Mouse (Mus musculus) kidney, embryonic 15.5 days (tissue): ENCODE results near the gene E2f6. TPM values are rescaled to one million over a fixed set of nuclear protein-coding genes. Genes with fewer than 3 reads are reported as not detected.

Experiments
- ATAC-seq: fragments of 200-750 bp; cut with Nextera tagmentation; replicated peaks from 2 replicates; pipeline ENCODE4 v1.8.0; 2017; ENCODE audit warnings: moderate TSS enrichment; ENCODE audit not compliant: low FRiP score
- H3K27ac ChIP-seq: fragments of 300-500 bp; sonication (generic); 2 replicates; pipeline ENCODE4 v1.5.1; 2015; ENCODE audit warnings: mild to moderate bottlenecking, inconsistent platforms
- H3K27me3 ChIP-seq: fragments of 300-500 bp; sonication (generic); 2 replicates; pipeline ENCODE4 v1.6.1; 2015; ENCODE audit warnings: inconsistent platforms
- H3K36me3 ChIP-seq: fragments of 300-500 bp; sonication (generic); 2 replicates; pipeline ENCODE4 v1.6.1; 2015; ENCODE audit warnings: inconsistent platforms
- H3K4me1 ChIP-seq: fragments of 300-500 bp; sonication (generic); 2 replicates; pipeline ENCODE4 v1.6.1; 2015; ENCODE audit warnings: inconsistent platforms
- H3K4me2 ChIP-seq: fragments of 300-500 bp; sonication (generic); 2 replicates; pipeline ENCODE4 v1.6.1; 2015; ENCODE audit warnings: moderate library complexity, mild to moderate bottlenecking, inconsistent platforms
- H3K4me3 ChIP-seq: fragments of 300-500 bp; sonication (generic); replicated peaks from 2 replicates; pipeline ENCODE4 v1.5.1; 2015; ENCODE audit warnings: mild to moderate bottlenecking, inconsistent platforms
- H3K9ac ChIP-seq: fragments of 300-500 bp; sonication (generic); 2 replicates; pipeline ENCODE4 v1.6.1; 2015; ENCODE audit warnings: mild to moderate bottlenecking, inconsistent platforms
- H3K9me3 ChIP-seq: fragments of 300-500 bp; sonication (generic); replicated peaks from 2 replicates; pipeline ENCODE4 v1.6.1; 2016; ENCODE audit warnings: inconsistent platforms
- WGBS: fragments of 180-500 bp; shearing (Covaris S2); methylation state at CpG from one replicate; pipeline ENCODE4 v1.1.7; 2015; ENCODE audit warnings: mixed read lengths; 5-methylcytosine and 5-hydroxymethylcytosine counted together
- polyA plus RNA-seq: library from polyadenylated mRNA; unstranded; fragments of >200 nt; fragmentation: Nextera tagmentation; extraction: Ambion mirVana; gene quantifications from 2 replicates; pipeline ENCODE4 v1.2.1, GENCODE M21; 2015

The E2f6 gene
- polyA plus RNA-seq, 1 experiment from 2014 or later: 46.5 TPM

DNA sequence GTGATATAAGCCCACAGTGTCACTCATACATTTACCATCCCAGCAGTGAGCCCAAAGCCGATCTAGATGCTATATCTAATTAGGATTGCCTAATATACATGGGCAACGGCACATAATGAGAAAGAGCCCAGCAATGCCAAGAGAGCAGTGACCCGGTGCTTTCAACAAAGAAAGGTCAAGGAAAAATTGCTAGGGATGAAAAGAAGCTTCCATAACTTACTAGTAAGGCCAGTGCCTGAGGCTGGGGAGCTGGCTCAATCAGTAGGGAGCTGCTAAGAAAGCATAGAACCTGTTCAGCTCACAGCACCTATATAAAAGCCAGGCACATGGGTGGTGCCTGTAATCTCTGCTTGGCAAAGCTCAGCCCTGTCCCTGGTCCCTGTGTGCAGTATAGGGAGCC lies 30.4 kb upstream of the E2f6 start:
- no peak overlapping the region for H3K9ac ChIP-seq
- no peaks in the 10 kb centered on the region for H3K36me3 ChIP-seq
- no peak overlapping the region for H3K27ac ChIP-seq
- no peak overlapping the region for H3K4me2 ChIP-seq
- no peak overlapping the region for H3K4me3 ChIP-seq
- peaks cover 9% of the 10 kb centered on the region for H3K4me1 ChIP-seq
- H3K27me3 ChIP-seq: no peaks in the 10 kb centered on the region
- WGBS: 76% methylated on average over 3 of the region's 3 CpGs
- no peak for ATAC-seq
- no peaks in the 10 kb centered on the region for H3K9me3 ChIP-seq

- Histone ChIP-seq H3K4me3 (no peak overlapping the region), H3K27me3 (no peaks in the 10 kb centered on the region), H3K9me3 (no peaks in the 10 kb centered on the region), H3K27ac (no peak overlapping the region), H3K9ac (no peak overlapping the region), H3K36me3 (no peaks in the 10 kb centered on the region), H3K4me1 (peaks cover 9% of the 10 kb centered on the region), H3K4me2 (no peak overlapping the region)
- 70% methylated on average over 14 of the region's 14 CpGs for WGBS
- no peak for ATAC-seq
Measured at GRCm38 (mm10) chr12:16781034-16781746, 29.6 kb upstream of the E2f6 start.

- Histone ChIP-seq H3K4me1 (no peaks in the 10 kb centered on the region), H3K4me2 (no peak overlapping the region), H3K4me3 (no peak overlapping the region), H3K9me3 (no peaks in the 10 kb centered on the region), H3K9ac (no peak overlapping the region), H3K27me3 (no peaks in the 10 kb centered on the region), H3K27ac (no peak overlapping the region), H3K36me3 (no peaks in the 10 kb centered on the region)
- ATAC-seq: no peak
- 77% methylated on average over 2 of the region's 2 CpGs for WGBS
Measured at GRCm38 (mm10) chr12:16788600-16788999, 22.2 kb upstream of the E2f6 start.

DNA sequence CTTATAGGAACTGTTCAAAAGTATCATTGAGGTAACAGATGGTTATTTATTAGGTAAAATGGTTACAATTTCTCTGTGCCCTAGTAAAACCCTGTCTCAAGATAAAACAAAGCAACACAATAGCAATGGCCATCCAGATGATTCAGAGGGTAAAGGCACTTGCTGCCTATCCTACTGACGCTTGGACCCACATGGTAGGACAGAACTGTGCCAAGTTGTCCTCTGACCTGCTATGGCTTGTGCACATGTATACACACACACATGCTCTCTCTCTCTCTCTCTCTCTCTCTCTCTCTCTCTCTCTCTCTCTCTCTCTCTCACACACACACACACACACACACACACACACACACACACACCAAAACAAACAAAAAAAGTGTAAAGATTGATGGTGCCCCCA lies 21.6 kb upstream of the E2f6 start:
- H3K9ac ChIP-seq: no peak overlapping the region
- 73% methylated on average over 1 of the region's 1 CpGs for WGBS

GRCm38 (mm10) chr12:16789756-16790155 lies 21.0 kb upstream of the E2f6 start:
- Histone ChIP-seq H3K27ac (no peak overlapping the region), H3K9me3 (no peaks in the 10 kb centered on the region), H3K27me3 (no peaks in the 10 kb centered on the region), H3K9ac (no peak overlapping the region), H3K4me1 (no peaks in the 10 kb centered on the region), H3K4me2 (no peak overlapping the region), H3K4me3 (no peak overlapping the region), H3K36me3 (no peaks in the 10 kb centered on the region)
- 29% methylated on average over 4 of the region's 4 CpGs for WGBS
- no peak for ATAC-seq

More for the DNA sequence above, 21.6 kb upstream of the E2f6 start:
- no peaks in the 10 kb centered on the region for H3K27me3 ChIP-seq
- H3K27ac ChIP-seq: no peak overlapping the region
- H3K36me3 ChIP-seq: no peaks in the 10 kb centered on the region
- H3K9me3 ChIP-seq: no peaks in the 10 kb centered on the region
- no peak overlapping the region for H3K4me2 ChIP-seq
- no peak for ATAC-seq
- H3K4me3 ChIP-seq: no peak overlapping the region
- no peaks in the 10 kb centered on the region for H3K4me1 ChIP-seq

DNA sequence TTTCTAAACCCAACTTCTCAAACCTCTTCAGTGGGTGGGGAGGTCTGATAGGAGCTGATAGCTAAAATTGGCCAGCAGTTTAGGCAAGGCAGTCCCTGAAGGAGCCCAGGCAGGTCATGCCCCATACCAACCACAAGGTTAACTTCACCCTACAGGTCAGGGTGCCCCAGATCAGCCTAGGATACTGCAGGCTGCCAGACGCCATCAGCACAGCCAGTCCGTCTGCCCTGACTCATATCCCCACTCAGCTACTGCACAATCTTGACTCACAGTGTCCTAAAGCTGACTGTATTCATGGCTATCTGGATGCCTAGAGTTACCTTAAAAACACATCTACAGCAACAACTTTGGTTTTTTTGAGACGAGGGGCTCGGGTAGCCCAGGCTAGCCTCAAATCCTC lies 20.3 kb upstream of the E2f6 start:
- Histone ChIP-seq H3K27me3 (no peaks in the 10 kb centered on the region), H3K4me2 (no peak overlapping the region), H3K27ac (no peak overlapping the region), H3K4me1 (no peaks in the 10 kb centered on the region), H3K9me3 (no peaks in the 10 kb centered on the region), H3K36me3 (no peaks in the 10 kb centered on the region), H3K4me3 (no peak overlapping the region), H3K9ac (no peak overlapping the region)
- 58% methylated on average over 4 of the region's 4 CpGs for WGBS
- no peak for ATAC-seq

GRCm38 (mm10) chr12:16793371-16793770 lies 17.4 kb upstream of the E2f6 start:
- Histone ChIP-seq H3K27me3 (no peaks in the 10 kb centered on the region), H3K9me3 (no peaks in the 10 kb centered on the region), H3K27ac (no peak overlapping the region), H3K4me3 (no peak overlapping the region), H3K36me3 (no peaks in the 10 kb centered on the region), H3K4me1 (no peaks in the 10 kb centered on the region), H3K4me2 (no peak overlapping the region), H3K9ac (no peak overlapping the region)
- no peak for ATAC-seq
- 87% methylated on average over 4 of the region's 4 CpGs for WGBS

DNA sequence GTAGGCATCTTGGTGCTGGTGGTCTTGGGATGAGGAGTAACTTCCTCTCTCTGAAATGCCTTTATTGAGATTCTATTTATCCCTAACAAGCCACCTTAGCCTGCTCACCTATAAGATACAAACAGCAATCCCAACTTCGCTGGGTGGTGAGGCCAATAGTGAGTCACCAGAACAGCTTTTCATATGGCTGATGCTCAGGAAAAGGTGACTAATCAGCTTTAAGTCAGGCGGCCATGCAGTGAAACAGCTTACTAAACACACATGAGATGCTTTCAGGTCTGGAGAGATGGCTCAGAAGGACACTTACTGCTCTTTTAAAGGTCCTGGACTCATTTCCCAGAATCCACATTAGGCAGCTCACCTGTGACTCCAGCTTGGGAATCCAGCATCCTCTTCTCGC lies 15.0 kb upstream of the E2f6 start:
- H3K4me2 ChIP-seq: no peak overlapping the region
- 79% methylated on average over 3 of the region's 3 CpGs for WGBS
- no peak overlapping the region for H3K4me3 ChIP-seq
- H3K9me3 ChIP-seq: no peaks in the 10 kb centered on the region
- peaks cover 21% of the 10 kb centered on the region for H3K4me1 ChIP-seq
- no peak overlapping the region for H3K9ac ChIP-seq
- 0 out of 2 replicates have a peak, but pooled peaks cover 6% of the 10 kb centered on the region for H3K27me3 ChIP-seq
- ATAC-seq: no peak
- H3K36me3 ChIP-seq: no peaks in the 10 kb centered on the region
- no peak overlapping the region for H3K27ac ChIP-seq

DNA sequence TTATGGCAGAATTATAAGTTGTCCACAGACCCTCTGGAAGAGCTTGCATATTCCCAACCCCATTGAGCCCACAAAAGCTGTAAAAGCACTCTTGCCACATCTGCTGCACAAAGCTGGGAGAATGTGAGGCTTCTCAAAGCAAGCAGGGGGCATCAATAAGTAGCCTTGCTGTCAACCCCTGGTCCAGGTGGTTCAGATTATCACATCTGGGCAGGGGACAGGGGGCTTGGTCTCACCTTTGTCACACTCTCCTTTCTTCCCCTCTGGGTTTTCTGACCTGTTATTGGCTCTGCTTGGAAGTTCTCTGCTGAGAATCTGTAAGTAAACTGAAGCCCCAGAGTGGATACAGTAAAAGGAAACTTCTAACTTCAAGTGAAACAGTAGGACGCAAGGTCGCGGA lies 11.9 kb upstream of the E2f6 start:
- Histone ChIP-seq H3K4me3 (peak overlapping the region; percentile 58), H3K4me1 (peaks cover 40% of the 10 kb centered on the region), H3K27me3 (0 out of 2 replicates have a peak, but pooled peaks cover 12% of the 10 kb centered on the region), H3K36me3 (no peaks in the 10 kb centered on the region), H3K27ac (no peak overlapping the region), H3K9me3 (no peaks in the 10 kb centered on the region), H3K4me2 (peak overlapping the region; percentile 98), H3K9ac (no peak overlapping the region)
- WGBS: 30% methylated on average over 3 of the region's 3 CpGs
- no peak for ATAC-seq

DNA sequence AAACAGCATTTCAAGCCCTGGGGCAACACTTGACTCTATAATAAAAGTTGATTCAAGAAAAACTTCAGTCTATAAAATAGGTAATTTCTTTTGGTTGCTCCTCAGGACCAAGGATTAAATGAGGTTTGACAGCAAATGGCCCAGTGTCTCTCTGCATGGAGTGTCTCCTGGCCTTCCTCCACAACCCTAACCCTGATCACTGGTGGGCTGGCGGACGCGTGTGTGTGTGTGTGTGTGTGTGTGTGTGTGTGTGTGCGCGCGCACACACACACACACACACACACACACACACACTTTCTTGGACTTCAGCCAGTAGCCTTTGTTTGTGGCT lies 10.9 kb upstream of the E2f6 start:
- H3K27me3 ChIP-seq: peaks cover 17% of the 10 kb centered on the region; the same call in 1 of the 2 replicates
- peak overlapping the region; percentile 98 for H3K4me2 ChIP-seq
- peak overlapping the region; percentile 52 for H3K9ac ChIP-seq
- H3K4me3 ChIP-seq: peak overlapping the region; percentile 58
- H3K9me3 ChIP-seq: no peaks in the 10 kb centered on the region
- H3K27ac ChIP-seq: no peak overlapping the region
- 12% methylated on average over 6 of the region's 6 CpGs for WGBS
- peaks cover 49% of the 10 kb centered on the region for H3K4me1 ChIP-seq
- no peak for ATAC-seq
- H3K36me3 ChIP-seq: no peaks in the 10 kb centered on the region

DNA sequence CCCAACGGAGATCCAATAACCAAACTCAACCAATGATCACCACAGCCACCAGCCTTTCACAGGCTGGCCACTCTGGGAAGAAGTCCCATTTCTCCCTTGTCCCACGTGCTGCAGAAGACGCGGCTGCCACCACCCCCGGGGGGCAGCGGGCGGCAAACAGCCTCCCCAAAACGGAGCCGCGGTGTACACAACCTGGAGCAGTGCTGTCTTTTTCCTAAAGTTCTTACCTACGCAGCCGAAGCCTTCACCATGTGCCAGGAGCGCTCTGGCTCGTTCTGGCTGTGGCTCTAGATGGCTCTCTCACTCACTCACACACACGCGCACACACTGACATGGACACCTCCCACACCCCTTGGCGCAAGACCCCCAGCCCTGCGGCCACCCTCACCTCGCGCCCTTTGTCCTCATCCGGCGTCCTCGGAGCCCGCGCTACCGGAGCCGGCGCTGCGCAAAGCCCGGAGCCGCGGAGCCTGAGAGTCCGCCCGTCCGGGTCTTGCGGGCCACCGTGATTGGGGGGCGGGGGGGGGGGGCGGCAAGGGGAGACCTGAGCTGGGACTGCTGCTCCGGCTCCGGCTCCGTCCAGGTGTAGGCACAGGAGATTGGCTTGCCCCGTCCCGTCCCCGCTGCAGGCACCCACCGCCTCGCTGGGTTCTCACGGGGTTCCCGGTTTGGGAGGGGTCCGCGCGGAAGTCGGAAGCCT lies 10.4 kb upstream of the E2f6 start, which contains the start of gene Greb1:
Greb1 (minus strand) TSS at position 628 of the 700 bp plus-strand sequence.
- 0% methylated on average over 52 of the region's 53 CpGs for WGBS
- Histone ChIP-seq H3K27me3 (peaks cover 17% of the 10 kb centered on the region; the same call in 1 of the 2 replicates), H3K27ac (no peak within 1 kb of the TSS), H3K36me3 (no peaks in the 10 kb centered on the region), H3K4me1 (peaks cover 50% of the 10 kb centered on the region), H3K4me2 (peak within 1 kb of the TSS; percentile 98), H3K4me3 (peak within 1 kb of the TSS; percentile 58), H3K9ac (peak within 1 kb of the TSS; percentile 52), H3K9me3 (no peaks in the 10 kb centered on the region)
- peak; percentile 71 for ATAC-seq

- 2% methylated on average over 12 of the region's 12 CpGs for WGBS
- no peak overlapping the region for H3K27ac ChIP-seq
- peak overlapping the region; percentile 52 for H3K9ac ChIP-seq
- H3K9me3 ChIP-seq: no peaks in the 10 kb centered on the region
- peak overlapping the region; percentile 58 for H3K4me3 ChIP-seq
- peaks cover 21% of the 10 kb centered on the region for H3K27me3 ChIP-seq
- ATAC-seq: peak; percentile 61
- H3K4me2 ChIP-seq: peak overlapping the region; percentile 98
- H3K4me1 ChIP-seq: peaks cover 50% of the 10 kb centered on the region
- no peaks in the 10 kb centered on the region for H3K36me3 ChIP-seq
Measured at GRCm38 (mm10) chr12:16800959-16801315, 9.8 kb upstream of the E2f6 start.
